Mouse (Mus musculus) small intestine, adult 10 weeks (tissue): ENCODE data around the gene Lrit2. TPM values are rescaled to one million over a fixed set of nuclear protein-coding genes. Genes with fewer than 3 reads are reported as not detected.

Experiments
- polyA plus RNA-seq: library from polyadenylated mRNA; stranded (reverse); fragments of 350-450 nt; fragmentation: Illumina TruSeq; extraction: RNeasy Lipid Tissue Mini Kit (QIAGEN cat#74804); gene quantifications from one replicate; pipeline ENCODE4 v1.2.3, GENCODE M21; 2014; ENCODE audit warnings: low replicate concordance

Gene Lrit2
- not detected for polyA plus RNA-seq

DNA sequence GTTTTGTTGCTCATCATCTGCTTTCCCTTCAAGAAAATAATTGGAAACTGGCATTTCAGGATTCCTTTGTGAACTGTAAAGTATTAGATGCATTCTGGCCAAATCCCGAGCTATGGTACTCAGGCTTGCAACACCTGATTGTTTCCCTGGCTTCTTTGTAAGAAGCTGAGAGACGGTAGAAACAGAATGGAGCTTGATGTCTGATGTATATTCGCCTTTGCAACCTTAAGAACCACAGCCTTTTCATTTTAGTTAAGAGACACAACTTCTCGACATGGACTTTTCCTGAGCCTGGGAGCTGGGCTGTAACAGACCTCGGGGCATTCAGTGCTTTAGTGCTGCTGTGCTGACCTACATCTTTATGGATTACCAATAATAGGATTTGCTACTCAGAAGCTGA, at the start of gene Lrit2:
TSS of gene Lrit2 (plus strand) at position 301 of the 400 bp plus-strand sequence.

GRCm38 (mm10) chr14:37048914-37049410, 18.8 kb upstream of the Lrit2 start, which contains the start of gene Rgr:
Gene Rgr (minus strand): TSS chr14:37048964.

GRCm38 (mm10) chr14:37097956-37098530, 30.3 kb downstream of the Lrit2 start, which contains the start of gene Cdhr1:
Gene Cdhr1 (minus strand): TSS chr14:37098347.

DNA sequence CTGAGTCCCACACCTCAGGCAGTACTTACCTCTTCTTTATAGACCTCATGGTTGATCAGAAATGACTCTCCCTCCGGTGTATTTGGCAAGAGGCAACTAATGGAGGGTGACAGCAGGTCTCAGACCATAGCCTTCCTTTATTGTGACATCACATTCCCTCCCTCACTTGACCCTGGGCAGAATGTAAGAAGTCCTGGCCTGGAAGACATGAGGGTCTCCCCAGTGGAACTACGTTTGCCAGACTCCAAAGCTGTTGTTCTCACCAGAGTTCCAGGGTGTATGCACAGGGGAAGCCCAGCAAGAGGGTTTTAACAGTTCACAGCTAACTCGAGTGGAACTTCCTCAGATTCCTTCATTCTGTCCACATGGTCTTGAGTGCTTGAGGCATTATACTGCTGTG, 46.2 kb downstream of the Lrit2 start, which contains the start of gene 2610528A11Rik:
TSS of gene 2610528A11Rik (minus strand) at position 101 of the 400 bp plus-strand sequence.

Other genes with a start within 250 kb of the Lrit2 start
- 84.9 TPM for gene Ccser2, start 99.2 kb upstream of the Lrit2 start, polyA plus RNA-seq
- gene Rgr, start 19.0 kb upstream of the Lrit2 start, polyA plus RNA-seq = not detected
- gene Lrit1, start 13.1 kb upstream of the Lrit2 start, polyA plus RNA-seq = not detected
- 0.07 TPM for gene Cdhr1, start 30.4 kb downstream of the Lrit2 start, polyA plus RNA-seq
- not detected for gene 2610528A11Rik, start 46.1 kb downstream of the Lrit2 start, polyA plus RNA-seq
- gene Ghitm, start 67.3 kb downstream of the Lrit2 start, polyA plus RNA-seq = 485 TPM